Comparison of ENCODE assay signal across 8 mouse cellular contexts in the genomic region with DNA sequence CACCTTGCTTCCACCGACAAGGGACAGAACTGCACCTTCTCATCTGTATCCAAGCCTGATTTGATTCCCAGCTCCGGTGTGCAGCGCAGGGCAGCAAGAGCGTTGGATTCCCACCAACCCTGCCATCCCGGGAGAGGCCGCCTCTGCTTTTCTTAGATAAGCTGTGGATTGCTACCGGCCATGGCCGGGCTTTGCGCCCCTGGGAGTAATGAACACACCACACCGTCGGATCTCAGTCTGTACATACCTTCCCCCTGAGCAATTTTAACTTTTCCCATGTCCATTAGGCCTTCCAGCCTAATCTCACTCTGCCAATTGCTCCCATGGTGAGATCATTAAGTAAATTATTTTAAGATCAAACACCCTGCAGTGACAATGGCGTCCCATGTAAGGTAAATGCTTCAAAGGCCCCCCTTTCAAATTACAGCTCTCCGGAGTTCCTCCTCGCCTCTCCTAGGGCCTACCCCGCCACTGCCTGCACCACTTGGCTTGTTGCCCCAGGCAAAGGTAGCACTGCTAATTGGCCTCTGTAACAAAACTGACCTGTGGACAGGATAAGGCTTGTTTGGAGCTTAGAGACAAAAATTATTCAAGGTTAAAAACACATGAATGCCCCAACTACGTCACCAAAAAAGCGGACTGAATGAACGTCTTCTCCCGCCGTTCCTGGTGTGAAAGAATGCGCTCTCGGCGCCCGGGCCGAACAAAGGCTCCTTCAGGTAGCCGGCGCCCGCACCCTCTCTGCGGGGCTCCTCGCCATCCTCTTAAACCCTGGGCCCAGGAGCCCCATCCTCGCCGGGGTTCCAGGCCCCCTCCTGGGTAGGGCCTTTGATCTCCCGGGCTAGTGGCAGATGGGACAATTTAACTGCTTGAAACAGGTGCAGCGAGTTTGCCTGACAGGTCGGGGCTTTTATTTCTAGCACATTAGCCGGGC.
DNase-seq lines count a peak whose midpoint lies in the region; ATAC-seq lines count a peak whose summit lies in the region.
"Had no signal": no experiment of that assay in that cellular context is flagged by ENCODE, and none has a peak within 500 bp of the region (broad histone marks: within the 10 kb centered on the region; RNA-seq: fewer than 3 reads in every experiment).

No protein-coding gene starts in this region.

- H3K4me3 ChIP-seq in embryonic facial prominence, embryonic 13.5 days, result peak overlapping the region; percentile 29
- peak overlapping the region; percentile 15; the same call in 1 of the 2 replicates for H3K4me3 ChIP-seq in intestine, embryonic 15.5 days (replicated peaks)

- peaks cover 58% of the 10 kb centered on the region for H3K27me3 ChIP-seq in embryonic facial prominence, embryonic 13.5 days
- peaks cover 22% of the 10 kb centered on the region for H3K27me3 ChIP-seq in intestine, embryonic 15.5 days (replicated peaks)

- H3K4me2 ChIP-seq in embryonic facial prominence, embryonic 13.5 days, result peak overlapping the region; percentile 51
- H3K4me2 ChIP-seq in intestine, embryonic 15.5 days (replicated peaks), result peak overlapping the region; percentile 53

- H3K9me3 ChIP-seq in embryonic facial prominence, embryonic 13.5 days, result no peaks in the 10 kb centered on the region
- no peaks in the 10 kb centered on the region for H3K9me3 ChIP-seq in intestine, embryonic 15.5 days

- 0 out of 2 replicates have a peak, but pooled peaks have one; percentile 43 for ATAC-seq in embryonic facial prominence, embryonic 13.5 days (ENCODE audit: insufficient number of reproducible peaks, insufficient read depth, low FRiP score, low TSS enrichment, low read depth)
- peak; percentile 51 for ATAC-seq in intestine, embryonic 15.5 days
- 0 out of 2 replicates have a peak, but pooled peaks have one; percentile 44 for ATAC-seq in megakaryocyte-erythroid progenitor cell, adult 5-6 weeks (replicated peaks; ENCODE audit: low FRiP score, low TSS enrichment, poor library complexity, severe bottlenecking)
- ATAC-seq in inflammation-experienced regulatory T-cells, adult 6 months, result no peak

- no peaks in the 10 kb centered on the region for H3K36me3 ChIP-seq in embryonic facial prominence, embryonic 13.5 days
- H3K36me3 ChIP-seq in intestine, embryonic 15.5 days, result no peaks in the 10 kb centered on the region

- DNase-seq in ZHBTc4 (ENCODE audit: low read depth, low spot score), result peak; percentile 94
- DNase-seq in right cerebral cortex, postnatal 36 days (ENCODE audit: low spot score in 2 of 2), result no peak
- no peak for DNase-seq in ovary, postnatal 10 days (ENCODE audit: low spot score)

- peaks cover 17% of the 10 kb centered on the region for H3K4me1 ChIP-seq in embryonic facial prominence, embryonic 13.5 days
- peaks cover 6% of the 10 kb centered on the region for H3K4me1 ChIP-seq in intestine, embryonic 15.5 days (replicated peaks)

- H3K9ac ChIP-seq in embryonic facial prominence, embryonic 13.5 days, result no peak overlapping the region
- no peak overlapping the region for H3K9ac ChIP-seq in intestine, embryonic 15.5 days
- H3K9ac ChIP-seq: liver, embryonic 14.5 days had no signal

- WGBS in embryonic facial prominence, embryonic 13.5 days, result 2% methylated on average over 36 of the region's 36 CpGs
- 9% methylated on average over 36 of the region's 36 CpGs for WGBS in intestine, embryonic 15.5 days

- 0 out of 2 replicates have a peak overlapping the region, but pooled peaks have one; percentile 28 for H3K27ac ChIP-seq in embryonic facial prominence, embryonic 13.5 days
- no peak overlapping the region for H3K27ac ChIP-seq in intestine, embryonic 15.5 days
- H3K27ac ChIP-seq: liver, embryonic 14.5 days had no signal
